Mouse (Mus musculus): ENCODE measurements around the gene Igf2r. TPM values are rescaled to one million over a fixed set of nuclear protein-coding genes. Genes with fewer than 3 reads are reported as not detected.

Gene Igf2r
- polyA plus RNA-seq, 2 experiments = 62.4 to 97.3 TPM

- DNase-seq (ENCODE audit: low spot score) = no peak
- Histone ChIP-seq H3K4me3 (replicated peaks; ENCODE audit: low read length) (no peak overlapping the region), H3K4me2 (replicated peaks; ENCODE audit: low read depth, low read length, severe bottlenecking) (no peak overlapping the region), H3K9ac (ENCODE audit: low read depth, low read length, severe bottlenecking) (no peak overlapping the region), H3K36me3 (ENCODE audit: control insufficient read depth, insufficient read depth, low read length) (peaks cover 86% of the 10 kb centered on the region), H3K27me3 (ENCODE audit: control insufficient read depth, insufficient read depth, low read length) (no peaks in the 10 kb centered on the region), H3K9me3 (ENCODE audit: control insufficient read depth, low read length) (no peaks in the 10 kb centered on the region), H3K27ac (replicated peaks; ENCODE audit: low read depth, low read length) (no peak overlapping the region), H3K4me1 (ENCODE audit: control insufficient read depth, insufficient read depth, low read length) (no peaks in the 10 kb centered on the region; the same call in 1 of the 2 replicates)
- no peak for TF ChIP-seq POLR2A (IDR thresholded peaks at IDR 0.05; ENCODE audit: borderline replicate concordance, extremely low read depth, insufficient read depth, insufficient read length)
- 87% methylated on average over 10 of the region's 10 CpGs for WGBS
- no peak for ATAC-seq (ENCODE audit: low FRiP score, low read depth)
Measured at GRCm38 (mm10) chr17:12706590-12707049, 62.8 kb downstream of the Igf2r start.

GRCm38 (mm10) chr17:12702901-12703300, 66.6 kb downstream of the Igf2r start:
- ATAC-seq (ENCODE audit: low FRiP score, low read depth) (no peak), DNase-seq (ENCODE audit: low spot score) (no peak)
- Histone ChIP-seq H3K4me1 (ENCODE audit: control insufficient read depth, insufficient read depth, low read length) (no peaks in the 10 kb centered on the region), H3K9ac (ENCODE audit: low read depth, low read length, severe bottlenecking) (no peak overlapping the region), H3K27me3 (ENCODE audit: control insufficient read depth, insufficient read depth, low read length) (no peaks in the 10 kb centered on the region), H3K4me3 (replicated peaks; ENCODE audit: low read length) (no peak overlapping the region), H3K4me2 (replicated peaks; ENCODE audit: low read depth, low read length, severe bottlenecking) (no peak overlapping the region), H3K9me3 (ENCODE audit: control insufficient read depth, low read length) (no peaks in the 10 kb centered on the region), H3K27ac (replicated peaks; ENCODE audit: low read depth, low read length) (no peak overlapping the region), H3K36me3 (ENCODE audit: control insufficient read depth, insufficient read depth, low read length) (peaks cover 87% of the 10 kb centered on the region)
- no peak for TF ChIP-seq POLR2A (IDR thresholded peaks at IDR 0.05; ENCODE audit: borderline replicate concordance, extremely low read depth, insufficient read depth, insufficient read length)
- WGBS = 91% methylated on average over 5 of the region's 5 CpGs

GRCm38 (mm10) chr17:12700373-12700772, 69.1 kb downstream of the Igf2r start:
- Histone ChIP-seq H3K27me3 (ENCODE audit: control insufficient read depth, insufficient read depth, low read length) (no peaks in the 10 kb centered on the region), H3K4me3 (replicated peaks; ENCODE audit: low read length) (no peak overlapping the region), H3K4me1 (ENCODE audit: control insufficient read depth, insufficient read depth, low read length) (no peaks in the 10 kb centered on the region), H3K36me3 (ENCODE audit: control insufficient read depth, insufficient read depth, low read length) (peaks cover 91% of the 10 kb centered on the region), H3K9ac (ENCODE audit: low read depth, low read length, severe bottlenecking) (no peak overlapping the region), H3K27ac (replicated peaks; ENCODE audit: low read depth, low read length) (no peak overlapping the region), H3K4me2 (replicated peaks; ENCODE audit: low read depth, low read length, severe bottlenecking) (no peak overlapping the region), H3K9me3 (ENCODE audit: control insufficient read depth, low read length) (no peaks in the 10 kb centered on the region)
- ATAC-seq (ENCODE audit: low FRiP score, low read depth) = no peak
- DNase-seq (ENCODE audit: low spot score) = no peak
- TF ChIP-seq POLR2A (IDR thresholded peaks at IDR 0.05; ENCODE audit: borderline replicate concordance, extremely low read depth, insufficient read depth, insufficient read length) = no peak
- WGBS = 93% methylated on average over 6 of the region's 6 CpGs

GRCm38 (mm10) chr17:12691899-12692298, 77.6 kb downstream of the Igf2r start:
- Histone ChIP-seq H3K4me2 (replicated peaks; ENCODE audit: low read depth, low read length, severe bottlenecking) (no peak overlapping the region), H3K4me3 (replicated peaks; ENCODE audit: low read length) (no peak overlapping the region), H3K4me1 (ENCODE audit: control insufficient read depth, insufficient read depth, low read length) (no peaks in the 10 kb centered on the region; the same call in 1 of the 2 replicates), H3K27ac (replicated peaks; ENCODE audit: low read depth, low read length) (no peak overlapping the region), H3K36me3 (ENCODE audit: control insufficient read depth, insufficient read depth, low read length) (peaks cover 93% of the 10 kb centered on the region), H3K27me3 (ENCODE audit: control insufficient read depth, insufficient read depth, low read length) (no peaks in the 10 kb centered on the region), H3K9me3 (ENCODE audit: control insufficient read depth, low read length) (no peaks in the 10 kb centered on the region), H3K9ac (ENCODE audit: low read depth, low read length, severe bottlenecking) (no peak overlapping the region)
- DNase-seq (ENCODE audit: low spot score) = no peak
- 88% methylated on average over 7 of the region's 7 CpGs for WGBS
- no peak for ATAC-seq (ENCODE audit: low FRiP score, low read depth)
- no peak for TF ChIP-seq POLR2A (IDR thresholded peaks at IDR 0.05; ENCODE audit: borderline replicate concordance, extremely low read depth, insufficient read depth, insufficient read length)

GRCm38 (mm10) chr17:12689537-12689936, 79.9 kb downstream of the Igf2r start:
- no peak overlapping the region for H3K27ac ChIP-seq (replicated peaks; ENCODE audit: low read depth, low read length)
- H3K36me3 ChIP-seq (ENCODE audit: control insufficient read depth, insufficient read depth, low read length) = peaks cover 94% of the 10 kb centered on the region

More at GRCm38 (mm10) chr17:12689537-12689936, 79.9 kb downstream of the Igf2r start:
- Histone ChIP-seq H3K9me3 (ENCODE audit: control insufficient read depth, low read length) (no peaks in the 10 kb centered on the region), H3K4me2 (replicated peaks; ENCODE audit: low read depth, low read length, severe bottlenecking) (no peak overlapping the region), H3K4me3 (replicated peaks; ENCODE audit: low read length) (no peak overlapping the region), H3K9ac (ENCODE audit: low read depth, low read length, severe bottlenecking) (no peak overlapping the region), H3K4me1 (ENCODE audit: control insufficient read depth, insufficient read depth, low read length) (no peaks in the 10 kb centered on the region; the same call in 1 of the 2 replicates), H3K27me3 (ENCODE audit: control insufficient read depth, insufficient read depth, low read length) (no peaks in the 10 kb centered on the region)
- 0 out of 2 replicates have a peak, but pooled peaks have one; percentile 18 for ATAC-seq (ENCODE audit: low FRiP score, low read depth)
- no peak for TF ChIP-seq POLR2A (IDR thresholded peaks at IDR 0.05; ENCODE audit: borderline replicate concordance, extremely low read depth, insufficient read depth, insufficient read length)
- DNase-seq (ENCODE audit: low spot score) = peak; percentile 33
- 56% methylated on average over 3 of the region's 3 CpGs for WGBS
